20 mouse cellular contexts compared by ENCODE assay signal in genomic region chr3:59169921-59170627, GRCm38 (mm10). TPM values are rescaled to one million over a fixed set of nuclear protein-coding genes. Genes with fewer than 3 reads are reported as not detected.
DNase-seq lines count a peak whose midpoint lies in the region; ATAC-seq and TF ChIP-seq lines count a peak whose summit lies in the region.
"Had no signal": no experiment of that assay in that cellular context is flagged by ENCODE, and none has a peak within 500 bp of the region (broad histone marks: within the 10 kb centered on the region; RNA-seq: fewer than 3 reads in every experiment).

No protein-coding gene starts in this region.

- no peak for TF ChIP-seq POLR2A in kidney, adult 2 months (IDR thresholded peaks at IDR 0.05; ENCODE audit: low read depth, low read length)

- peak; percentile 52 for ATAC-seq in kidney, embryonic 15.5 days (replicated peaks; ENCODE audit: low FRiP score)

- H3K4me3 ChIP-seq in kidney, embryonic 15.5 days (replicated peaks): no peak overlapping the region
- H3K4me3 ChIP-seq in kidney, adult 2 months (ENCODE audit: insufficient read depth, low read depth, low read length): no peak overlapping the region
- H3K4me3 ChIP-seq: embryonic facial prominence, embryonic 13.5 days; layer of hippocampus, adult 2 months; left cerebral cortex, adult 2 months; limb, embryonic 13.5 days; midbrain, embryonic 12.5 days; stomach, embryonic 15.5 days had no signal

- peak; percentile 7 for DNase-seq in embryo, embryonic 10.5 days (ENCODE audit: low spot score)
- DNase-seq in embryo, embryonic 9.5 days (ENCODE audit: extremely low spot score): no peak
- no peak for DNase-seq in kidney, adult 2 months
- DNase-seq in ovary, adult 18-20 months (ENCODE audit: low spot score): peak; percentile 23
- DNase-seq in ovary, postnatal 36 days (ENCODE audit: low spot score): no peak
- peak; percentile 7 for DNase-seq in yolk sac, embryonic 10.5 days (ENCODE audit: low spot score)
- no peak for DNase-seq in urinary bladder, postnatal 36 days (ENCODE audit: low spot score in 2 of 2)
- DNase-seq: cerebellum, postnatal 14 days; thymus, postnatal 25 days had no signal

- TF ChIP-seq CTCF in kidney, adult 2 months (conservative IDR thresholded peaks at IDR 0.05; ENCODE audit: insufficient read depth, insufficient read length, low read depth, low read length): no peak

- 26% methylated on average over 2 of the region's 2 CpGs for WGBS in kidney, embryonic 15.5 days
- WGBS in kidney, adult 2 months: 35% methylated on average over 2 of the region's 2 CpGs

- H3K27ac ChIP-seq in kidney, embryonic 15.5 days: 0 out of 2 replicates have a peak overlapping the region, but pooled peaks have one; percentile 14
- no peak overlapping the region for H3K27ac ChIP-seq in kidney, adult 2 months (ENCODE audit: insufficient read depth, low read depth, low read length)
- H3K27ac ChIP-seq: embryonic facial prominence, embryonic 13.5 days; hindbrain, postnatal 0 days; layer of hippocampus, adult 2 months; left cerebral cortex, adult 2 months; limb, embryonic 13.5 days; midbrain, embryonic 12.5 days; stomach, embryonic 15.5 days had no signal

- peaks cover 14% of the 10 kb centered on the region for H3K4me1 ChIP-seq in kidney, embryonic 15.5 days
- no peaks in the 10 kb centered on the region; the same call in 1 of the 2 replicates for H3K4me1 ChIP-seq in kidney, adult 2 months (ENCODE audit: control insufficient read depth, insufficient read depth, low read length)
- H3K4me1 ChIP-seq: limb, embryonic 13.5 days; midbrain, embryonic 12.5 days had no signal

- no peaks in the 10 kb centered on the region for H3K27me3 ChIP-seq in kidney, embryonic 15.5 days
- no peaks in the 10 kb centered on the region for H3K27me3 ChIP-seq in kidney, adult 2 months (replicated peaks; ENCODE audit: control insufficient read depth, insufficient read depth, low read length)
- H3K27me3 ChIP-seq: embryonic facial prominence, embryonic 13.5 days; limb, embryonic 13.5 days; midbrain, embryonic 12.5 days; stomach, embryonic 15.5 days had no signal

- H3K9ac ChIP-seq in kidney, embryonic 15.5 days: no peak overlapping the region
- H3K9ac ChIP-seq: embryonic facial prominence, embryonic 13.5 days; limb, embryonic 13.5 days; midbrain, embryonic 12.5 days; stomach, embryonic 15.5 days had no signal

- H3K4me2 ChIP-seq in kidney, embryonic 15.5 days: no peak overlapping the region
- H3K4me2 ChIP-seq: embryonic facial prominence, embryonic 13.5 days; limb, embryonic 13.5 days; midbrain, embryonic 12.5 days; stomach, embryonic 15.5 days had no signal

- H3K36me3 ChIP-seq in kidney, embryonic 15.5 days: no peaks in the 10 kb centered on the region
- no peaks in the 10 kb centered on the region for H3K36me3 ChIP-seq in kidney, adult 2 months (ENCODE audit: control insufficient read depth, insufficient read depth, low read length)
- H3K36me3 ChIP-seq: embryonic facial prominence, embryonic 13.5 days; limb, embryonic 13.5 days; midbrain, embryonic 12.5 days; stomach, embryonic 15.5 days had no signal

- H3K9me3 ChIP-seq in kidney, embryonic 15.5 days (replicated peaks): no peaks in the 10 kb centered on the region
- H3K9me3 ChIP-seq: embryonic facial prominence, embryonic 13.5 days; limb, embryonic 13.5 days; midbrain, embryonic 12.5 days; stomach, embryonic 15.5 days had no signal

RNA-seq across cellular contexts. Expression of gene P2ry14, which starts 16.7 kb away (rescaled TPM):
- 2.3 and 3.0 TPM in 2 replicates for polyA plus RNA-seq in kidney, embryonic 15.5 days (2015; fragmentation: Nextera tagmentation; extraction: Ambion mirVana)
- 3.8 and 4.2 TPM in 2 replicates for polyA plus RNA-seq in kidney, adult 2 months (2012; rRNA removed)

RNA-seq across cellular contexts. Expression of gene Gpr87, which starts 24.8 kb away (rescaled TPM):
- 0.31 TPM in 1 of 2 replicates, not detected in the other for polyA plus RNA-seq in kidney, embryonic 15.5 days (2015; fragmentation: Nextera tagmentation; extraction: Ambion mirVana)
- 0.16 TPM in 2 replicates for polyA plus RNA-seq in kidney, adult 2 months (2012; rRNA removed)
- polyA plus RNA-seq: forebrain, embryonic 11.5 days; liver, embryonic 16.5 days; small intestine, adult 2 months had no signal

RNA-seq across cellular contexts. Expression of gene P2ry13, which starts 40.6 kb away (rescaled TPM):
- 0.63 and 0.73 TPM in 2 replicates for polyA plus RNA-seq in kidney, embryonic 15.5 days (2015; fragmentation: Nextera tagmentation; extraction: Ambion mirVana)
- 0.29 and 1.3 TPM in 2 replicates for polyA plus RNA-seq in kidney, adult 2 months (2012; rRNA removed)

Comparison
In these comparisons a context has a peak if more than half of its experiments do, and no peak if none do; other contexts are left out.
1. DNase-seq: peak in embryo, embryonic 10.5 days (single experiment), ovary, adult 18-20 months (single experiment) and yolk sac, embryonic 10.5 days (single experiment); none in embryo, embryonic 9.5 days (single experiment), kidney, adult 2 months (single experiment), ovary, postnatal 36 days (single experiment) and urinary bladder, postnatal 36 days (0 of 2).